Mouse (Mus musculus) cerebellum, adult 9-11 months (tissue): ENCODE results near the gene Ncaph.
"Not testable (repeated sequence)": the region's sequence is repeated elsewhere in the genome, so short reads cannot be mapped to it uniquely, and the experiment has no call there.

ENCODE experiments used
- DNase-seq: peaks from one replicate; pipeline ENCODE4 v3.0.0; 2022

Gene Ncaph

DNA sequence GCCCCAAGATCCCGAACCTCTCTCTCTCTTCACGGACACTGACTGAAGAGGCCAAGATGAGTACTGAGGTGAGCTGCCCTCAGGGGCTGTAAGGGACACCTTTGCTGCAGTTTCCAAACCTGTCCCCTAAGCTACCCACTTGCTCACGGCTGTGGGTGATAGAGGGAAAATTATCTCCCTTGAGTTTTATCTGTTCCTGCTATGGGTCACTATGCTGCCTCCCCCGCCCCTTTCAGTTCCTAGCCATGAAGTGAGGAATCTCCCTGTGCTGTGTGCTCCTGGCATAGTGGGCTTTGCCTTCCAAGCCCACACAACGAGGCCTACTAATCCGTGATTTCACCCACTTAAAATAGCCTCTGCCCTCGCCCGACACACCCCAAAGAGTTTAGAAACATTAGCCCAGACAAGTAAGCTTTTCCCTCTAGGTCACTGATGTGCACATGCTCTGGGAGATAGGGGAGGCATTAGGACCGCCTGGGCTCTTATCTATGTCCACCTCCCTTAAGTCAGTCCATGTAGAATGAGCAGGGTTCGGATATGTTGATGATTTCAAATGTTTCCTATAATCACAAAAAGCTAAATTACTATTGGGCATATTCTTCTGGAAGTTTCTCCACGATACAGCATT, 53.0 kb downstream of the Ncaph start:
- no peak for DNase-seq

GRCm38 (mm10) chr2:127079881-127080590, 53.7 kb downstream of the Ncaph start:
- DNase-seq: no peak

DNA sequence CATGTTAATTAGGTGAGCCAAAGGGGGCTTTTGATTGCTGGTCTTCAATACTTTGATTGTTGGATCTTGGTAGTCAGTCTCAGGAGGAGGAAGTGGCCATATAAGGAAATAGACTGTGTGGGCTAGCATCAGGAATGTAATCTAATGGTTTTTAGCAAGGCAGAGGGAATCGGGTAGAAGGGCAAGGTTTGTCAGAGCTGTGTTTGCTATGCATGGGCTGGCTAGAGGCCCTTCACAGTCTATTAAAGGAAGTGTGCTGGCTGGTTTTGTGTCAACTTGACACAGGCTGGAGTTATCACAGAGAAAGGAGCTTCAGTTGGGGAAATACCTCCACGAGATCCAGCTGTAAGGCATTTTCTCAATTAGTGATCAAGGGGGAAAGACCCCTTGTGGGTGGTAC, 54.7 kb downstream of the Ncaph start:
- DNase-seq: not testable (repeated sequence)

DNA sequence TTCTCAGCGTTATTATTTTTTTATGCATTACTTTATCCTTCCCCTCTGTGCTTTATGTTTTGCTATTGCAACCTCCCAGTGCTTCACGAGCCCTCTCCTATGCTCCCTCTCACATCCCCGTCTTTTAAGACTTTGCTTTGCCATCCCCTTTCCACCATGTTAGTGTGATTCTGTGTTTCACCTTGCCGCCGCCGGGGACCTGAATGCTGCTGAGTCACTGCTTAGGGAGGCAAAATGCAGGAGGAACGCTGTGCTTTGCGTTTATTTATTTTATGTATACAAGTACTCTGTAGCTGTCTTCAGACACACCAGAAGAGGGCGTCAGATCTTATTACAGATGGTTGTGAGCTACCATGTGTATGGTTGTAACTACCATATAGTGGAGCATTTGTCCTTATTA, 56.1 kb downstream of the Ncaph start:
- no peak for DNase-seq

- DNase-seq: no peak
Measured at GRCm38 (mm10) chr2:127074116-127074515, 59.6 kb downstream of the Ncaph start.

DNA sequence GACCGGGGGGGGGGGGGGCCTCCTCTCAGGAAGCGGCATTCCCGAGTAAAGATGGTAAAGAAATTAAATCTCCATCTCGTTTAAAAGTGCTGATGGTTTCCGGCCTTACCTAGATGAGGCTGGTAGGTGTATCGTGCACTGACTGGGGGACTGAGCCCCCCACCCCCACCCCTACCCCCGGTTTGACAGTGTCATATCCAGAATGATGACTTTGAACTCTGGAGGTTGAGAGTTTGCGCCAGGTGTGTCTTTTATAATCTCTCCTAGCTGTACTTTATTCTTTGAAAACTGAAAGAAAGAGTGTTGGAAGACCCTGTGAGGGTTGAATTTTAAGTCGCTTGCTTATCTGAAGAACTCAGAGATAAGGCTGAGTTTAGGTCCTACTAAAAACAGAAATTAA, 62.9 kb downstream of the Ncaph start:
- DNase-seq: no peak

GRCm38 (mm10) chr2:127070435-127070841, 63.3 kb downstream of the Ncaph start, which contains the start of gene Blvra:
Gene Blvra, plus strand, starts transcription at chr2:127070665.
- DNase-seq: peak; percentile 87

DNA sequence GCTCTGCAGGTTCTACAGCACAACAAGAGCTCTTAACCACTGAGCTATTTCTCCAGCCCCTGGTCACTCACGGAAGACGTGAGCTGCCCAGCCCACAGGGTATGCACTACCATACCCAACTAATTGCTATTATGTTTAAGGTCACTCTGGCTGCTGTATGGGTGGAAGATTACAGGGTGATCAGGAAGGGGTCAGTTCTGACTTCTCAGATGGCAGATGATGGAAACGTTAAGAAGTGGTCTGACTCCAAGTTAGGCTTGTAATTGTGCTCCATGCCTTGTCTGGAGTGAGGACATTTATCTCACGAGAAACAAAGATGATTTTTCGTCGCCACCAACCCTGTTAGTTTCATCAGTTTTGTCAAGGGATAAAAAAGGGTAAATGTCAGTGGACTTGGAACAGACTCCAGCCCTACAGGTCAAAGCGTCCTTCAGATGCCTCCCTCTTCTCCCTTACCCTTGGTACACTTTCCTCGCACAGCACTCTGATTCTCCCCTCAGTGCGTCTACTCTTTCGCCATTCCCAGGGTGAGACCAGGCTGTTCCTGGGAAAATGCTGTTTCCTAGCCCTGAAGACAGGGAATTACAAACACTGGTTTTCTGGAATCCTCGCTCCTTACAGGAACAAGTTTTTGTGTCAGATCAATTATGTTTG, 63.8 kb downstream of the Ncaph start:
- no peak for DNase-seq

DNA sequence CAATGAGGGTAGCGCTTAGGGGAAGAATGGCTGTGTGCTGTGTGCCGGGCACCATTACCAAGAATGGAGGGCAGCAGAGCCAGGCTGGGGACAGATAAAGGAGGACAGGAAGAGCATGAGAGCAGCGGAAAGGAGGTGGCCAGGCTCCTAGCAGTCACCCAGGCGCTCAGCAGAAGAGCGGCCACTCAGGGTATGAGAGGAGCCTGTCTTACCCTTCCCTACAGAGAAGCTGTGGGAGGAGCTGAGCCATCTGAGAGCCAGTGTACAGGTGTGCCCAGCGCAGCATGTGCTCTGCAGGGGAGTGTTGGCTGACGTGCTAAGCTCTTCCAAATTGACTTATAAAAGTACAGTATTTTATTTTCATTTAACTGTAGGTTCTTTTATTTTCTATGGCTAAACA, 64.9 kb downstream of the Ncaph start:
- no peak for DNase-seq

DNA sequence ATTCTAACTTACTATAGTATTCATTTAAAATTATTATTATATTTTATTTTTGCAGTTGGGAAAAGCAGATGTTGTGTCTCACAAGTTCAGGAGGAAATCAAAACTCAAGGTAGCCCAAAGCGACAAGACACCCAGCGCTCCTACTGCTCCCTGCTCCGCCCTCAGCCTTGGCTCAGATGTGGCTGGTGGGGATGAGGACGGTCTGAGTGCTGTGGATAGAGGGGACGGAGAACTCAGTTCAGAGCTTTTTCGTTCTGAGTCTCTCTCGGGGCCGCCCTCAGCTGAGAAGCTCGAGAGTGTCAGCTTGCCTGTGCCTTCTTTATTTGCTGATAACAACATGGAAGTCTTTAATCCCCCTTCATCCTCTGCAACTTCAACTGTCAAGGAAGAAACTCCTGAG, 72.3 kb downstream of the Ncaph start:
- no peak for DNase-seq
